8 mouse cellular contexts compared by ENCODE assay signal in genomic region chrX:42151903-42152369, GRCm38 (mm10). TPM values are rescaled to one million over a fixed set of nuclear protein-coding genes. Genes with fewer than 3 reads are reported as not detected.
A peak's percentile ranks its signal among the peaks of the same experiment; 100 is the strongest.
DNase-seq lines count a peak whose midpoint lies in the region; ATAC-seq lines count a peak whose summit lies in the region.

No protein-coding gene starts in this region.

- peak; percentile 87 to 94 for DNase-seq in adrenal gland, adult (ENCODE audit: inconsistent age in 2 of 2, low spot score in 1 of 2)
- peak; percentile 86 for DNase-seq in embryo, embryonic 11 days
- peak; percentile 87 for DNase-seq in gastrocnemius, postnatal 14 days
- DNase-seq in left cerebral cortex, postnatal 25 days (ENCODE audit: low spot score in 2 of 2) = peak; percentile 59 to 85
- DNase-seq in mesoderm, embryonic 11.5 days (ENCODE audit: low read depth, low spot score) = peak; percentile 84
- DNase-seq in right cerebral cortex, postnatal 4 days = peak; percentile 53
- DNase-seq in yolk sac, embryonic 10.5 days (ENCODE audit: low spot score) = peak; percentile 72

- intact Hi-C loops in gastrocnemius, postnatal 14 days (cut with DNase I; ENCODE audit: low total_unique reads) = no loop called here
- intact Hi-C loops in left cerebral cortex, postnatal 25 days (cut with DNase I) = no loop called here

- ATAC-seq in inflammation-experienced regulatory T-cells, adult 6 months = peak; percentile 64

RNA-seq across cellular contexts. Expression of gene Stag2, which starts 2.8 kb away (rescaled TPM):
- total RNA-seq in gastrocnemius, postnatal 14 days (2021) = 10 to 100 TPM; 64.6 to 65.8 TPM
- 100 to 1,000 TPM in 1 of 3 experiments, 10 to 100 TPM in 2; 90.1 to 127 (median 94.0) TPM for polyA plus RNA-seq in inflammation-experienced regulatory T-cells, adult 6 months (2017; shearing (Covaris generic))
- total RNA-seq in left cerebral cortex, postnatal 25 days (2021) = 10 to 100 TPM; 48.1 to 49.5 TPM

Comparison
In these comparisons a context has a peak if more than half of its experiments do, and no peak if none do; other contexts are left out.
1. Peak in every context shown above with its lines: DNase-seq and ATAC-seq.